Mouse (Mus musculus) MEL (cell line): ENCODE results near the gene Mea1.

Source experiments
- CTCF ChIP-seq, 3 experiments: IDR thresholded peaks in 2 of 3; conservative IDR thresholded peaks in 1 of 3; 2 replicates each; pipeline ENCODE4 v1.5.1; 2011 to 2012; ENCODE audit warnings: low read length in 3 of 3, low read depth in 2 of 3, mild to moderate bottlenecking in 2 of 3, improper control_type of control experiment in 1 of 3, inconsistent platforms in 1 of 3, mixed read lengths in 1 of 3, moderate library complexity in 1 of 3; ENCODE audit not compliant: control insufficient read depth in 1 of 3, insufficient read depth in 1 of 3, poor library complexity in 1 of 3, severe bottlenecking in 1 of 3
- ELF1 ChIP-seq: IDR thresholded peaks from 2 replicates; pipeline ENCODE4 v1.6.1; 2014; ENCODE audit warnings: low read depth, mild to moderate bottlenecking, inconsistent platforms, low read length, improper control_type of control experiment, moderate library complexity
- EP300 ChIP-seq, 2 experiments: IDR thresholded peaks; 2 replicates each; pipeline ENCODE4 v1.6.1; 2011; ENCODE audit warnings: improper control_type of control experiment in 2 of 2, low read length in 2 of 2, low read depth in 1 of 2, mild to moderate bottlenecking in 1 of 2
- HCFC1 ChIP-seq: IDR thresholded peaks from 2 replicates; pipeline ENCODE4 v1.6.1; 2012; ENCODE audit warnings: low read depth, mild to moderate bottlenecking, inconsistent platforms, low read length, improper control_type of control experiment, moderate library complexity
- NELFE ChIP-seq: IDR thresholded peaks from 2 replicates; pipeline ENCODE4 v1.6.1; 2011; ENCODE audit warnings: low read depth, low read length, improper control_type of control experiment
- TAL1 ChIP-seq: IDR thresholded peaks from 2 replicates; pipeline ENCODE4 v1.6.1; 2012; ENCODE audit warnings: mild to moderate bottlenecking, inconsistent platforms, low read length, moderate library complexity, mixed read lengths
- ZKSCAN1 ChIP-seq: IDR thresholded peaks from 2 replicates; pipeline ENCODE4 v1.6.1; 2012; ENCODE audit warnings: low read depth, mild to moderate bottlenecking, inconsistent platforms, low read length, improper control_type of control experiment, moderate library complexity

- no peak for TF ChIP-seq ELF1
- TF ChIP-seq EP300 (IDR thresholded peaks at IDR 0.05; ENCODE audit: low read depth in 1 of 2, low read length in 2 of 2) = no peak
- no peak for TF ChIP-seq CTCF (IDR thresholded peaks at IDR 0.05 in 2 of 3, conservative IDR thresholded peaks at IDR 0.05 in 1 of 3; ENCODE audit: control insufficient read depth in 1 of 3, insufficient read depth in 1 of 3, low read depth in 2 of 3, low read length in 3 of 3, poor library complexity in 1 of 3, severe bottlenecking in 1 of 3)
- no peak for TF ChIP-seq TAL1
- no peak for TF ChIP-seq ZKSCAN1
- TF ChIP-seq NELFE = no peak
- TF ChIP-seq HCFC1 = no peak
Observed at GRCm38 (mm10) chr17:46699245-46699644, 20.7 kb downstream of the Mea1 start.
